Mouse (Mus musculus) cerebellum, adult 2 months (tissue): ENCODE measurements around the gene Sim1. TPM values are rescaled to one million over a fixed set of nuclear protein-coding genes. Genes with fewer than 3 reads are reported as not detected.

Experiments used
- DNase-seq, 2 experiments: peaks; one replicate each; pipeline ENCODE4 v3.0.0; 2021
- H3K27ac ChIP-seq: fragments of 200-500 bp; 2 replicates; pipeline ENCODE4 v1.5.1; 2012; ENCODE audit warnings: low read length, control low read depth, inconsistent platforms; ENCODE audit not compliant: insufficient read depth
- H3K27me3 ChIP-seq: fragments of 200-500 bp; 2 replicates; pipeline ENCODE4 v1.6.1; 2012; ENCODE audit warnings: inconsistent platforms, mild to moderate bottlenecking, low read length, moderate library complexity; ENCODE audit not compliant: control insufficient read depth, insufficient read depth
- H3K4me1 ChIP-seq: fragments of 200-500 bp; 2 replicates; pipeline ENCODE4 v1.6.1; 2011; ENCODE audit warnings: low read length; ENCODE audit not compliant: control insufficient read depth, insufficient read depth
- H3K4me3 ChIP-seq: fragments of 200-500 bp; replicated peaks from 2 replicates; pipeline ENCODE3; 2011; ENCODE audit warnings: mild to moderate bottlenecking, low read depth, low read length, control low read depth; ENCODE audit not compliant: insufficient read depth
- CTCF ChIP-seq: fragments of 200-500 bp; IDR thresholded peaks from 2 replicates; pipeline ENCODE4 v1.5.1; 2011; ENCODE audit warnings: low read depth, mild to moderate bottlenecking, control low read depth, low read length, moderate library complexity, borderline replicate concordance; ENCODE audit not compliant: insufficient read depth
- POLR2A ChIP-seq: fragments of 200-500 bp; IDR thresholded peaks from 2 replicates; pipeline ENCODE4 v1.6.1; 2011; ENCODE audit warnings: low read length, control low read depth, borderline replicate concordance; ENCODE audit not compliant: insufficient read depth
- WGBS: fragments of 180-500 bp; shearing (Covaris S2); methylation state at CpG from one replicate; pipeline ENCODE4 v1.1.7; 2018; 5-methylcytosine and 5-hydroxymethylcytosine counted together
- polyA plus RNA-seq: library from polyadenylated mRNA; depleted of rRNA; stranded (reverse); fragments of >200 nt; gene quantifications from 2 replicates; pipeline ENCODE4 v1.2.3, GENCODE M21; 2012

Sim1 gene
- polyA plus RNA-seq, 1 experiment = not detected

DNA sequence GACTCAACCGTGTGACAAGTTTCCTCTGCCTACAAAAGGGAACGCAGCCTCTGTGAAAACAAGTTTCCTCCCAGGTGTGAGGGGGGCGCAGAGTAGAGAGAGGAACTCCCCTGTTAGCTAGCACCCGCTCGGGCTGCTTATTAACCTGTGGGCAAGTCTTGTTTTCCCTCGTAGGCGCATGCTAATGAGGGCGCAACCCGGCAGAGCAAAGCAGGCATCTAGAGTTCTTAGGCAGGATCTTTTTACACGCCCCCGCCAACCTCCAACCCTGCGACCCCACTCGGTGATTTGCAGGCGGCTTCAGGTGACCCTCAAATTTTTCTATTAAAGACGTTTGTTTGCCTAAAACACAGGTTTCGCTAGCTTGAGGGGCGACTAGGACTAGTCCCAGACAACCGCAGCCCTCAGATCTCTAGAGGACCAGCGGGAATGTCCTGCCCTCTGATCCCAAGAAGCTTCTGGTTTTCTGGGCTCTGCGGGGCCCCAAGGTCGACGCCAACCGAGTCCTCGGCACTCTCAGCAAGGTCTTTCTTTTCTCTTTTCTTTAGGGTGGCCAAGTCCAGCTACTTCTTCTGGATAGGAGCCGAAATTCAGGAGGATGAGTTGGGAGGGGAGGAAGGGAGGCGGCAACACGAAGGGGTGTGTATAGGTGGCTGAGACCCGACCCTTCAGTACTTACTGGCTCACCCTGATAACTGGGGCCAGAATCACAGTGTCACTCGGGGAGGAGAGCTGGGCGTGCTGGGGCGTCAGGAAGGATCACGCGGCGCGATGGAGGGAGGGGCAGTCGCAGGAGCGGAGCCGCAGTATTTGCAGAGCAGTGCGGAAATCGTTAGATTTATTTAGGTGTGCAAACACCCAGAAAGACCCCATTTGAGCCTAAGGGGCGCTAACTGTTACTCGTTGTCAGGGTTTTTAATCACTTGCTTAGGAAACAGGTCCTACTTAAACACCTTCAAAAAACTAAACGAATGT lies 8.5 kb downstream of the Sim1 start:
- TF ChIP-seq POLR2A = no peak
- TF ChIP-seq CTCF = no peak
- Histone ChIP-seq H3K27ac (no peak overlapping the region), H3K27me3 (peaks cover 25% of the 10 kb centered on the region; the same call in 1 of the 2 replicates), H3K4me1 (no peaks in the 10 kb centered on the region), H3K4me3 (no peak overlapping the region)
- WGBS = 4% methylated on average over 43 of the region's 43 CpGs
- DNase-seq = peak in 1 of 2 experiments; percentile 30

DNA sequence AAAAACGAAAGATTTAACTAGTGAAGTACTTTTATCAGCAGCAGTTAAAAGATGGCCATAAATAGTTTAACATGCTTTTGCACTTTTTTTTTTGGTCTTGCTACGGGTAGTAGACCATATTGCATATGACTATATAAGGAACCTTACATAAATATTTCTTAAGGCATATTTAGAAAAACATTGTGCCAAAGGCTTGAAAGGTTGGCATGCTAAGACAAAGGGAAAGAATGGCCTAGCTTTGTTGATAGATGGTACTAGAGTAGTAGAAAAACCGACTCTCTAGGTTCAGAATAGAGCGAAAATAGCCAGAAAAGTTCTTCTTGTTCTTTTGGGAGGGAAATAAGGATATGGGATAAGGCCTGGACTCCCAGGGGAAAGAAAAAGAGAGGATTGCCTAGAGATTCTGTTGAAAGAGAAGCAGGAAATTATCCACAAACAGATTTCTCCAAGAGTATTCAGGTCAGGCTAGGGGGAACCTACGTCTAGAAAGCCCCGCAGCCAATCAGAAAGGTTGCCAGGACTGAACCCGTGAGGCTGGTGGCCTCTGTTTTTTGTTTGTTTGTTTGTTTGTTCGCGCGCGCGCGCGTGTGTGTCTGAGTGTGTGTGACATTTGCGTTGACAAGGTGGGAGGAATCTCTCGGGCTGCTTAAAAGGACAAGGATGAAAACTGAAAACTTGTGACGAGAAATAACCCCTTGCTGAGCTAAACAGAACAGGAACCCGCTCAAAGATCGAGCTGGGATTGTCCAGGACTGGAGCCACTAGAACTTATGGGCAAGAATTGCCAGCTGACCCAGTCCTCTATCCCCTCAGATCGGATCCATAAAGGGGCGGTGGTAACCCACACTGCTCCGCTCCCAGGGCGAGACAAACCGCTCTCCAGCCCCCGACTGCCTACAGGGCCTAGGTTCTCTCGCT lies 9.6 kb downstream of the Sim1 start:
- Histone ChIP-seq H3K27ac (no peak overlapping the region), H3K4me3 (no peak overlapping the region), H3K4me1 (no peaks in the 10 kb centered on the region), H3K27me3 (peaks cover 24% of the 10 kb centered on the region; the same call in 1 of the 2 replicates)
- no peak for DNase-seq
- 6% methylated on average over 26 of the region's 26 CpGs for WGBS
- TF ChIP-seq CTCF (no peak), POLR2A (no peak)

DNA sequence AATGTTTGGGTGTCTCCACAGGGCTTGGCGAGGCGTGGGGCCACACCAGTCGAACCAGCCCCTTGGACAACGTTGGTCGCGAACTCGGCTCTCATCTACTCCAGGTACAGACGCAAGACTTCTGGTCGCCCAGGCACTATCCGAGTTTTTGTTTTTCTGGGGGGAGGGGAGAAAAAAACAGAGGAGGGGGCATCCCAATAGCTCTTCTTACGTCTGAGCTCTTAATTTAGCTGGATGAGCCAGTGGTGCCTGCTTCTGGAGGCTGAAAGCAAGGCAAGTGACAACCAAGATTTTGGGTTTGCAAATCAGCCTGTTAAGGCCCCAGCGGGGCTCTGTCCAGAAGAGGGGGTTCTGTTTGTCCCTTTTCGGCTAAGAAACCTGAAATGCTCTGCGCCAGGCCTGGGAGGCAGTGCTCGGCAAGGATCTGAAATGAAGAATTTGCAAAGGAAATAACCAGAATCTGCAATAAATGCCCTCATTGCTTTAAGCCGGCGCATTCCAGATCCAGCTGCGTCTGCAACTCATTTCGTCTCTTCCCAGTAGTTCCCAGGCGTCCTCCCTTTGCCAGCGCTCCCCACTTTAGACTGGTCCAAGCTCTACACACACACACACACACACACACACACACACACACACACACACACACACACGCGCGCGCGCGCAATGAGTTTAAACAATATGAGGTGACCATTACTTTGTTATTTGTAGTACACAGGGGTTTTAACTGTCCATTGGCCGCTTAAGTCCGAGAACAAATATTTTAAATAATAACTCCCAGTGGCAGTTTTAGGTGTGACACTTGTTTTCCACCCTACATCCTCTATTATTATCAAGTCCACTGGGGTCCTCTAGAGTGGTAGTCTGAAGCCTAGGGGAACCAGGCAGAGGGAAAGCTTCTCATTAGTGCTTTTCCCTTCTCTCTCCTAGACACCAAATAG lies 10.5 kb downstream of the Sim1 start:
- Histone ChIP-seq H3K27ac (no peak overlapping the region), H3K4me3 (no peak overlapping the region), H3K4me1 (no peaks in the 10 kb centered on the region), H3K27me3 (peaks cover 27% of the 10 kb centered on the region; the same call in 1 of the 2 replicates)
- TF ChIP-seq POLR2A (no peak), CTCF (no peak)
- no peak for DNase-seq
- 7% methylated on average over 29 of the region's 29 CpGs for WGBS

DNA sequence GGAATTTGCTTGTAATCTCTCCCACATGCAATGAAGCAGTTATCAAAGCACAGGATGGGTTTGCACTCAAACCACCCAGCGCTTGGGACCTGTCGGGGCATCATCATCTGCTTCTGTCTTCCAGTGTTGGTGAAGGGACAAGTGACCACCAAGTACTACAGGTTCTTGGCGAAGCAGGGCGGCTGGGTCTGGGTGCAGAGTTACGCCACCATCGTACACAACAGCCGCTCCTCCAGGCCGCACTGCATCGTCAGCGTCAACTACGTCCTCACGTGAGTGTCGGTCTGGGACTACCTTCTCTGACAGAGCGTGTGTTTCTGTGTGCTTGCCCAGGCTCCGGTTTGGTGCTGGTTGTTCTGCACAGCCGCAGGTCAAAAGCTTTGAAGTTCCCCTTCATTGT lies 15.8 kb downstream of the Sim1 start:
- 2% methylated on average over 16 of the region's 16 CpGs for WGBS

DNA sequence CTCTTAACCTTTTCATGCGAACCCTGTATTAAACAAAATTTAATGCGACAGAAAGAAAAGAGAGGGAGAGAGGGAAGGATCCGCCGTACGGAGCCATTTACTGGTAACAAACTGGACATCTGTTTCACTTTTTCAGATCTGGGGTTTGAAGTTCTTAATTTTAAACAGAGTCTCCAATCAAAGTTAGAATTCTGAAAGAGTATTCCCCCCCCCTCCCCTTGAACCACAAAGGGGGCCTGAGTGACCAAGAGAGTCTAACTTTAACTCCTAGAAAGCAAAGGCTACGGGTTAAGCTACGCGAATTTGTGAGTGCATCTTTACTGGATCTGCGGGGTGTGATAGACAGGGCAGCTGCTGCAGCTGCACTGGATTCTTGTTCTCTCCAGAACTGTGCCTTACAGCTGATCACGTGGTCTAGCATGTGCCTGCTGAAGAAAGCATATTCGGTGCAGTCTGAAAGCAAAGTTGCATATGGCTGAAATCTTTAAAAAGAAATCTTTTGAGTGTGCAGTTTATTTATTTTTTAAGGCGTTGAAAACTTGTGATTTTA lies 16.4 kb downstream of the Sim1 start:
- 6% methylated on average over 12 of the region's 12 CpGs for WGBS
- Histone ChIP-seq H3K27ac (no peak overlapping the region), H3K4me1 (no peaks in the 10 kb centered on the region), H3K4me3 (no peak overlapping the region), H3K27me3 (peaks cover 4% of the 10 kb centered on the region; the same call in 1 of the 2 replicates)
- no peak for DNase-seq
- TF ChIP-seq CTCF (no peak), POLR2A (no peak)

More for the DNA sequence above, 15.8 kb downstream of the Sim1 start:
- no peak overlapping the region for H3K27ac ChIP-seq
- H3K4me1 ChIP-seq = no peaks in the 10 kb centered on the region
- TF ChIP-seq CTCF (no peak), POLR2A (no peak)
- H3K4me3 ChIP-seq = no peak overlapping the region
- DNase-seq = no peak
- peaks cover 4% of the 10 kb centered on the region; the same call in 1 of the 2 replicates for H3K27me3 ChIP-seq

DNA sequence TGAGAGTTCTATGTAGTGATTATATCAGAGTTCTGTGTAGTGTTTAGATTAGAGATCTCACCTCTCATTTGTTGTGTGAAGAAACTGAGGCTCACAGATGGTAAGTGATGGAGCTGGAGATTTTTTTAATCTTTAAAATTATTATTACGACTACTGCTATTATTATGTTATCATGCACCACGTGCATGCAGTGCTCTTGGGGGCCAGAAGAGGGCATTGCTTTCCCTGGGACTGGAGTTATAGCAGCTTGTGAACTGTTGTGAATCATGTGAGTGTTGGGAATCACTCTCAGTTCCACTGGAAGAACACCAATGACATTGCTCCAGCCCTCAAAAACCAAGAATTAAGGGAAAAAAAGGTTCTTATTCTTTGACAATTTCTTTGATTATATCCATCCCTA lies 21.1 kb downstream of the Sim1 start:
- no peak overlapping the region for H3K27ac ChIP-seq
- WGBS = 49% methylated on average over 2 of the region's 2 CpGs
- TF ChIP-seq POLR2A = no peak
- no peak for TF ChIP-seq CTCF

DNA sequence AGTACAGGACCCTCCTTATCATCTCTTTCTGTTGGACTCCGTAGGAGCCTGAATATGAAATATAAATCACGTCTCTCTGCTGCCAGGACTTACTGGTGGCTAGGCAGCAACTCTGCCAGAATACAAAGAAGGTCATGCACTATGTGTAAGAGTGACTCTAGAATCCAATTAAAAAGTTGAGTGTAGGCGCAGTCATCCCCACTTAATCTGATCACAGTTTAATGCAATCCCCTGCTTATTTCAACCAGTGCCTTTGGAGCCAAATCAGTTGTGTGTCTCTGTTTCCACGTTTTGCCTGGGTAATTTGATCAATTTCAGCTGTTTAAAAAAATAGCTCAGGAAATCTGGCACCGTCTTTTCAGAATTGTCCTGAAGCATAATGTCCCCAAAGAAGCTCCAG lies 34.7 kb downstream of the Sim1 start:
- no peak for DNase-seq
- no peaks in the 10 kb centered on the region for H3K27me3 ChIP-seq
- H3K4me3 ChIP-seq = no peak overlapping the region
- no peak for TF ChIP-seq CTCF
- no peak for TF ChIP-seq POLR2A
- no peaks in the 10 kb centered on the region for H3K4me1 ChIP-seq
- WGBS = 31% methylated on average over 5 of the region's 5 CpGs
- H3K27ac ChIP-seq = no peak overlapping the region

More for the DNA sequence above, 21.1 kb downstream of the Sim1 start:
- H3K27me3 ChIP-seq = no peaks in the 10 kb centered on the region; the same call in 1 of the 2 replicates
- H3K4me3 ChIP-seq = no peak overlapping the region
- H3K4me1 ChIP-seq = no peaks in the 10 kb centered on the region
- DNase-seq = no peak
